Mouse (Mus musculus): ENCODE results near the gene Capza2. TPM values are rescaled to one million over a fixed set of nuclear protein-coding genes. Genes with fewer than 3 reads are reported as not detected.

The Capza2 gene
- polyA plus RNA-seq, 1 experiment from 2014 or later = 80.9 TPM

Other genes starting within 250 kb of the Capza2 start
- 6.1 and 6.9 TPM in 2 replicates for gene Met, start 172.4 kb upstream of the Capza2 start, polyA plus RNA-seq (2015; fragmentation: Nextera tagmentation; extraction: Ambion mirVana)
- gene St7, start 56.7 kb downstream of the Capza2 start, polyA plus RNA-seq (2015; fragmentation: Nextera tagmentation; extraction: Ambion mirVana) = 8.7 and 9.3 TPM in 2 replicates

All from liver, embryonic 16.5 days (tissue).